Mouse (Mus musculus) stomach, embryonic 16.5 days (tissue): ENCODE results near the gene Mapk8. TPM values are rescaled to one million over a fixed set of nuclear protein-coding genes. Genes with fewer than 3 reads are reported as not detected.
A peak's percentile ranks its signal among the peaks of the same experiment; 100 is the strongest.

Experiments
- ATAC-seq: fragments of 200-750 bp; cut with Nextera tagmentation; 2 replicates; pipeline ENCODE4 v1.8.0; 2017; ENCODE audit warnings: moderate number of reproducible peaks, moderate TSS enrichment; ENCODE audit not compliant: insufficient read depth, low FRiP score
- H3K27ac ChIP-seq: fragments of 300-500 bp; sonication (generic); 2 replicates; pipeline ENCODE4 v1.5.1; 2014; ENCODE audit warnings: low read length
- H3K27me3 ChIP-seq: fragments of 300-500 bp; sonication (generic); 2 replicates; pipeline ENCODE4 v1.6.1; 2014; ENCODE audit warnings: low read length, control low read depth, mixed read lengths; ENCODE audit not compliant: control insufficient read depth, insufficient read depth
- H3K36me3 ChIP-seq: fragments of 300-500 bp; sonication (generic); 2 replicates; pipeline ENCODE4 v1.6.1; 2014; ENCODE audit warnings: low read length; ENCODE audit not compliant: control insufficient read depth, insufficient read depth
- H3K4me1 ChIP-seq: fragments of 300-500 bp; sonication (generic); 2 replicates; pipeline ENCODE4 v1.6.1; 2014; ENCODE audit warnings: low read length, control low read depth, mixed read lengths; ENCODE audit not compliant: control insufficient read depth, insufficient read depth
- H3K4me2 ChIP-seq: fragments of 300-500 bp; sonication (generic); 2 replicates; pipeline ENCODE4 v1.6.1; 2014; ENCODE audit warnings: low read depth, low read length, mixed read lengths
- H3K4me3 ChIP-seq: fragments of 300-500 bp; sonication (generic); replicated peaks from 2 replicates; pipeline ENCODE4 v1.5.1; 2014; ENCODE audit warnings: mild to moderate bottlenecking, low read length
- H3K9ac ChIP-seq: fragments of 300-500 bp; sonication (generic); 2 replicates; pipeline ENCODE4 v1.6.1; 2014; ENCODE audit warnings: low read length
- H3K9me3 ChIP-seq: fragments of 300-500 bp; sonication (generic); replicated peaks from 2 replicates; pipeline ENCODE4 v1.6.1; 2016; ENCODE audit warnings: low read length, control low read depth; ENCODE audit not compliant: control insufficient read depth
- WGBS: fragments of 180-500 bp; shearing (Covaris S2); extraction: QIAGEN DNeasy Blood & Tissue Kit; methylation state at CpG from one replicate; pipeline ENCODE4 v1.1.7; 2014; 5-methylcytosine and 5-hydroxymethylcytosine counted together
- polyA plus RNA-seq: library from polyadenylated mRNA; unstranded; fragments of >200 nt; fragmentation: Nextera tagmentation; extraction: Ambion mirVana; gene quantifications from 2 replicates; pipeline ENCODE4 v1.2.1, GENCODE M21; 2015

Gene Mapk8
- polyA plus RNA-seq, 1 experiment from 2014 or later, result 14.2 TPM

GRCm38 (mm10) chr14:33361546-33361945 lies 85.4 kb downstream of the Mapk8 start:
- 35% methylated on average over 4 of the region's 4 CpGs for WGBS
- no peak for ATAC-seq
- Histone ChIP-seq H3K4me2 (no peak overlapping the region), H3K4me1 (peaks cover 20% of the 10 kb centered on the region), H3K36me3 (no peaks in the 10 kb centered on the region), H3K9ac (no peak overlapping the region), H3K9me3 (no peaks in the 10 kb centered on the region), H3K4me3 (no peak overlapping the region), H3K27me3 (no peaks in the 10 kb centered on the region), H3K27ac (no peak overlapping the region)

- 85% methylated on average over 8 of the region's 8 CpGs for WGBS
- Histone ChIP-seq H3K4me3 (no peak overlapping the region), H3K4me2 (no peak overlapping the region), H3K36me3 (no peaks in the 10 kb centered on the region), H3K4me1 (peaks cover 23% of the 10 kb centered on the region), H3K27me3 (no peaks in the 10 kb centered on the region), H3K9ac (no peak overlapping the region), H3K27ac (no peak overlapping the region), H3K9me3 (no peaks in the 10 kb centered on the region)
- no peak for ATAC-seq
These were observed 88.1 kb downstream of the Mapk8 start for GRCm38 (mm10) chr14:33358891-33359290.

GRCm38 (mm10) chr14:33357600-33358368 lies 89.2 kb downstream of the Mapk8 start:
- H3K4me2 ChIP-seq, result no peak overlapping the region
- no peaks in the 10 kb centered on the region for H3K9me3 ChIP-seq
- no peak overlapping the region for H3K27ac ChIP-seq
- no peak overlapping the region for H3K9ac ChIP-seq
- WGBS, result 60% methylated on average over 12 of the region's 12 CpGs
- no peak for ATAC-seq
- no peaks in the 10 kb centered on the region for H3K36me3 ChIP-seq
- H3K27me3 ChIP-seq, result peaks cover 5% of the 10 kb centered on the region
- no peak overlapping the region for H3K4me3 ChIP-seq
- H3K4me1 ChIP-seq, result peaks cover 23% of the 10 kb centered on the region

DNA sequence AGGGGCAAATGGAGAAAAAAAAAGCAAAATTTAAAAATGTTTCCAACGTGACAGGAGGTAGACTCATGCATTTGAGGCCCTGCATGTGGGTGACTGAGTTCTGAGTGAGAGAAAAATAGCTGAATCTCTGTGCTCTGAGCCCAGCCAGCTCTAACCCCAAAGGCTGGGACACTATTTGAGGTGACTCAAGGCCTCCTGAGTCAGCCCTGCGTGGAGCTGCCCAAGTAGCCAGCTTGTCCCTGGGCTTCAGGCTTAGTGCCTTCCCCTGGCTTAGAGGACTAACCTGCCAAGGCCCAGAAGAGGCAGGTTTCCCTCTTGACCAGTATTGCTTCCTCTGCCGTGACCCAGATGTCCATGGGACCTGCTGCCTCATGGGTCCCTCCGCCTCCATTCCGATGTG lies 91.7 kb downstream of the Mapk8 start:
- no peak overlapping the region for H3K4me2 ChIP-seq
- H3K36me3 ChIP-seq, result no peaks in the 10 kb centered on the region
- H3K9me3 ChIP-seq, result no peaks in the 10 kb centered on the region
- H3K4me1 ChIP-seq, result 0 out of 2 replicates have a peak, but pooled peaks cover 12% of the 10 kb centered on the region
- H3K27ac ChIP-seq, result no peak overlapping the region
- H3K4me3 ChIP-seq, result no peak overlapping the region
- 81% methylated on average over 5 of the region's 5 CpGs for WGBS
- ATAC-seq, result no peak
- H3K27me3 ChIP-seq, result peaks cover 25% of the 10 kb centered on the region
- H3K9ac ChIP-seq, result no peak overlapping the region

DNA sequence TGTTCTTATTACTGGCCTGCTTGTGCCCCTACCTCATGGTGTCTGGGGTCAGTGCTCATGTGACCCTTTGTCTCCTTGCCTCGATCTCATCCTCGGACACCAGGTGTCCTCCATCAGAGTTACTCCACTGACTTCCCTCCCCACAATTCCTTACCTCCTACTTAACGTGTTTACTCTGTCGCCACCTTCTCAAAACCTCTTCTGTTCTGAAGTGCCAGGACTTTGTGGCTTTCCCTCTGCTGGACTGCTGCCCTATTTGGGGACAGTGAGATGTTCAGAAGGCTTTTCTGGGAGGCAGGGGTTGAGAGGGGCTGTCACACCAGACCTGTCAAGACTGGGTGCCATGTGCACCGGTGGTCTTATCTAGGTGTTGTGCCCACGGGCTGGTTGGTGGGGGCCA lies 94.1 kb downstream of the Mapk8 start:
- Histone ChIP-seq H3K9me3 (no peaks in the 10 kb centered on the region), H3K4me2 (no peak overlapping the region), H3K4me1 (0 out of 2 replicates have a peak, but pooled peaks cover 12% of the 10 kb centered on the region), H3K9ac (no peak overlapping the region), H3K4me3 (no peak overlapping the region), H3K27me3 (peaks cover 33% of the 10 kb centered on the region), H3K27ac (no peak overlapping the region), H3K36me3 (no peaks in the 10 kb centered on the region)
- no peak for ATAC-seq
- 65% methylated on average over 6 of the region's 6 CpGs for WGBS

DNA sequence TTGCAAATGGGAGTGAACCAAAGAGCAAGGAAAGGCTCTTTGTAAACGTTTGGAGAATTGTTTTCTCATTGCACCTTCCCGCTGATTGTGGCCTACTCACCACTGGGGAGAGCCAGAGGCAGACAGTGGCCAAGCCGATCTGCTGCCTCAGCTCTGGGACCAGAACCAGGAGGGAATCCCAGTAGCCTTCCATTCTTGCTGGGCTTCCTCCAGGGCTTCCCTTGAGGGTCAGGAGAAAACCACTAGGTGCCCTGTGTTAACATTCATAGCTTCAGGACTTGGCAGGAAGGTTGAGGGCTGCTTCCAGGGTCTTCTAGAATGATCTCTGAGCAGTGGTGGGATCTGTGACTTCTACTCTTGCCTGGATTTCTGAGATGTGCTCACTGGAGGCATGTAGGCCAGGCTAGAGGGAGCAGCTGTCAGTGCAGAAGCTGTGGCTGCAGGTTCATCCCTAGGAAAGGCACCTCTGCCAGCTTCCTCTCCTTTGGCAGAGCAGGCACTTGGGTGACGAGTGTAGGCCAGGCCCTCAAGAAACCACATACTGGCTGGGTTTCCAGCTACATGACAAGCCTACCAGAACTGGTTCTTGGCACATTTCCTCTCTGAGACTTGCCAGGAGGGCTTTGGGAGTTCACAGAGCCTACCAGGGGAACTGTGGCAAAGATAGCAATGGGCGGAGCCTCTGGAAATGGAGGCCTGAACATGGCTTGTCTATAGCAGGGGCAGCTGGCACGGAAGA lies 94.8 kb downstream of the Mapk8 start:
- Histone ChIP-seq H3K27ac (no peak overlapping the region), H3K27me3 (peaks cover 33% of the 10 kb centered on the region), H3K4me3 (no peak overlapping the region), H3K9me3 (no peaks in the 10 kb centered on the region), H3K4me1 (0 out of 2 replicates have a peak, but pooled peaks cover 8% of the 10 kb centered on the region), H3K9ac (no peak overlapping the region), H3K4me2 (0 out of 2 replicates have a peak overlapping the region, but pooled peaks have one; percentile 73), H3K36me3 (no peaks in the 10 kb centered on the region)
- ATAC-seq, result no peak
- 70% methylated on average over 6 of the region's 6 CpGs for WGBS

DNA sequence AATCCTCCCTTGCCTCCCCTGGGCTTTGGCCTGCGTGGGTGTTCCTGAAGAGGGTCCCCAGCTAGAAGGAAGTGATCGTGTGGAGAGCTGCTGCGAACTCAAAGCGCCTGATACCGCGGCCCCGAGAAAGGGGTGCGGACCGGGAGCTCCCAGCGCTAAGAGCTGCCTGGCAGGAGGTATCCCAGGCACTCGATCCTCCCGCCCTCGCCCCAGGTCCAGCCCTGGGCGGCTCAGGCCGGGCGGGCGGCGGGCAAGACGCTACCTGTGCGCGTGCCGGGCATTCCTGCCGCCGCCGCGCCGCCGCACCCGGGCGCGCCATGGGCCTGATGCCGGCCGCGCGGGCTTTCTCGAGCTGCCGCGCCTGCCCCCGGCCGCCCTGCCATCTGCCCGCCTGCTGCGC lies 95.9 kb downstream of the Mapk8 start:
- WGBS, result 1% methylated on average over 37 of the region's 42 CpGs
- no peaks in the 10 kb centered on the region for H3K9me3 ChIP-seq
- H3K4me1 ChIP-seq, result 0 out of 2 replicates have a peak, but pooled peaks cover 8% of the 10 kb centered on the region
- H3K4me3 ChIP-seq, result peak overlapping the region; percentile 46
- H3K9ac ChIP-seq, result peak overlapping the region; percentile 75
- peak; percentile 77 for ATAC-seq
- H3K27ac ChIP-seq, result no peak overlapping the region
- peaks cover 33% of the 10 kb centered on the region for H3K27me3 ChIP-seq
- no peaks in the 10 kb centered on the region for H3K36me3 ChIP-seq
- H3K4me2 ChIP-seq, result peak overlapping the region; percentile 73

- Histone ChIP-seq H3K27me3 (peaks cover 31% of the 10 kb centered on the region), H3K9ac (no peak overlapping the region), H3K36me3 (no peaks in the 10 kb centered on the region), H3K27ac (no peak overlapping the region), H3K4me1 (no peaks in the 10 kb centered on the region), H3K4me2 (no peak overlapping the region), H3K4me3 (no peak overlapping the region), H3K9me3 (no peaks in the 10 kb centered on the region)
- WGBS, result 58% methylated on average over 1 of the region's 1 CpGs
- ATAC-seq, result no peak
These were observed 98.8 kb downstream of the Mapk8 start for GRCm38 (mm10) chr14:33348146-33348545.

GRCm38 (mm10) chr14:33347738-33348137 lies 99.2 kb downstream of the Mapk8 start:
- no peaks in the 10 kb centered on the region for H3K36me3 ChIP-seq
- no peak overlapping the region for H3K4me2 ChIP-seq
- H3K27ac ChIP-seq, result no peak overlapping the region
- H3K9ac ChIP-seq, result no peak overlapping the region
- no peaks in the 10 kb centered on the region for H3K4me1 ChIP-seq
- no peaks in the 10 kb centered on the region for H3K9me3 ChIP-seq
- H3K4me3 ChIP-seq, result no peak overlapping the region
- ATAC-seq, result no peak
- WGBS, result 51% methylated on average over 4 of the region's 4 CpGs
- H3K27me3 ChIP-seq, result peaks cover 27% of the 10 kb centered on the region
